Mouse (Mus musculus): Measurements from ENCODE around the gene D330020A13Rik.

The D330020A13Rik gene

GRCm38 (mm10) chr6:120294056-120294784 lies at the start of gene D330020A13Rik, which contains the start of gene B4galnt3:
TSS of gene D330020A13Rik (plus strand) at chr6:120294364.
TSS of gene B4galnt3 (minus strand) at chr6:120294559.
- peak; percentile 45 for DNase-seq (ENCODE audit: low read depth, low spot score)

- DNase-seq (ENCODE audit: low read depth, low spot score): no peak
These were observed 47.5 kb upstream of the D330020A13Rik start for GRCm38 (mm10) chr6:120246676-120247075.

GRCm38 (mm10) chr6:120249831-120250230 lies 44.3 kb upstream of the D330020A13Rik start:
- DNase-seq (ENCODE audit: low read depth, low spot score): no peak

GRCm38 (mm10) chr6:120251010-120251409 lies 43.2 kb upstream of the D330020A13Rik start:
- DNase-seq (ENCODE audit: low read depth, low spot score): peak; percentile 3

- no peak for DNase-seq (ENCODE audit: low read depth, low spot score)
These were observed 41.4 kb upstream of the D330020A13Rik start for GRCm38 (mm10) chr6:120252741-120253140.

- DNase-seq (ENCODE audit: low read depth, low spot score): no peak
These were observed 39.5 kb upstream of the D330020A13Rik start for GRCm38 (mm10) chr6:120254640-120255039.

- DNase-seq (ENCODE audit: low read depth, low spot score): no peak
These were observed 39.0 kb upstream of the D330020A13Rik start for GRCm38 (mm10) chr6:120255144-120255543.

GRCm38 (mm10) chr6:120255701-120256100 lies 38.5 kb upstream of the D330020A13Rik start:
- peak; percentile 33 for DNase-seq (ENCODE audit: low read depth, low spot score)

- DNase-seq (ENCODE audit: low read depth, low spot score): no peak
These were observed 37.7 kb upstream of the D330020A13Rik start for GRCm38 (mm10) chr6:120256431-120256935.

- DNase-seq (ENCODE audit: low read depth, low spot score): no peak
These were observed 34.7 kb upstream of the D330020A13Rik start for GRCm38 (mm10) chr6:120259481-120259880.

GRCm38 (mm10) chr6:120262886-120263531 lies 31.2 kb upstream of the D330020A13Rik start:
- no peak for DNase-seq (ENCODE audit: low read depth, low spot score)

- no peak for DNase-seq (ENCODE audit: low read depth, low spot score)
These were observed 30.6 kb upstream of the D330020A13Rik start for GRCm38 (mm10) chr6:120263608-120264007.

- DNase-seq (ENCODE audit: low read depth, low spot score): peak; percentile 14
These were observed 30.0 kb upstream of the D330020A13Rik start for GRCm38 (mm10) chr6:120264151-120264550.

- no peak for DNase-seq (ENCODE audit: low read depth, low spot score)
These were observed 20.0 kb upstream of the D330020A13Rik start for GRCm38 (mm10) chr6:120274181-120274580.

GRCm38 (mm10) chr6:120274887-120275286 lies 19.3 kb upstream of the D330020A13Rik start:
- DNase-seq (ENCODE audit: low read depth, low spot score): no peak

- no peak for DNase-seq (ENCODE audit: low read depth, low spot score)
These were observed 18.9 kb upstream of the D330020A13Rik start for GRCm38 (mm10) chr6:120275301-120275700.

GRCm38 (mm10) chr6:120276874-120277449 lies 17.2 kb upstream of the D330020A13Rik start:
- no peak for DNase-seq (ENCODE audit: low read depth, low spot score)

GRCm38 (mm10) chr6:120287279-120287678 lies 6.9 kb upstream of the D330020A13Rik start:
- no peak for DNase-seq (ENCODE audit: low read depth, low spot score)

GRCm38 (mm10) chr6:120288541-120288940 lies 5.6 kb upstream of the D330020A13Rik start:
- DNase-seq (ENCODE audit: low read depth, low spot score): no peak

GRCm38 (mm10) chr6:120289430-120289829 lies 4.7 kb upstream of the D330020A13Rik start:
- no peak for DNase-seq (ENCODE audit: low read depth, low spot score)

GRCm38 (mm10) chr6:120291396-120292009 lies 2.7 kb upstream of the D330020A13Rik start:
- no peak for DNase-seq (ENCODE audit: low read depth, low spot score)

- peak; percentile 30 for DNase-seq (ENCODE audit: low read depth, low spot score)
These were observed 595 bp downstream of the D330020A13Rik start for GRCm38 (mm10) chr6:120294785-120295133.
